Mouse (Mus musculus) myocyte (in vitro differentiated cells): ENCODE results near the gene Cyp17a1. TPM values are rescaled to one million over a fixed set of nuclear protein-coding genes. Genes with fewer than 3 reads are reported as not detected.

Source experiments
- H3K27me3 ChIP-seq: one replicate; pipeline ENCODE4 v1.6.1; 2011; ENCODE audit not compliant: control insufficient read depth, insufficient read depth, insufficient read length
- H3K36me3 ChIP-seq: one replicate; pipeline ENCODE4 v1.6.1; 2011; ENCODE audit not compliant: control insufficient read depth, insufficient read depth
- H3K4me2 ChIP-seq: one replicate; pipeline ENCODE4 v1.6.1; 2011; ENCODE audit warnings: low read depth, control low read depth
- H3K4me3 ChIP-seq: one replicate; pipeline ENCODE4 v1.5.1; 2011; ENCODE audit warnings: mild to moderate bottlenecking, control low read depth, moderate library complexity
- H3K79me2 ChIP-seq: one replicate; pipeline ENCODE4 v1.6.1; 2011; ENCODE audit not compliant: control insufficient read depth, insufficient read depth
- H3ac ChIP-seq: one replicate; pipeline ENCODE4 v1.6.1; 2011; ENCODE audit not compliant: control insufficient read depth, insufficient read length
- CEBPB ChIP-seq: IDR thresholded peaks from 2 replicates; pipeline ENCODE4 v1.6.1; 2011; ENCODE audit warnings: mild to moderate bottlenecking, moderate library complexity; ENCODE audit not compliant: poor library complexity, insufficient read depth, severe bottlenecking
- E2F4 ChIP-seq: IDR thresholded peaks from one replicate; pipeline ENCODE4 v1.6.1; 2011; ENCODE audit warnings: mild to moderate bottlenecking, control low read depth, moderate library complexity; ENCODE audit not compliant: insufficient read depth
- MAX ChIP-seq: IDR thresholded peaks from one replicate; pipeline ENCODE4 v1.6.1; 2011; ENCODE audit warnings: low read depth, mild to moderate bottlenecking, control low read depth
- MYOD1 ChIP-seq, 3 experiments: IDR thresholded peaks; one replicate each; pipeline ENCODE4 v1.6.1; 2011; ENCODE audit warnings: control low read depth in 2 of 3, low read depth in 2 of 3, mild to moderate bottlenecking in 2 of 3, moderate library complexity in 1 of 3; ENCODE audit not compliant: insufficient read length in 2 of 3, control insufficient read depth in 1 of 3
- MYOG ChIP-seq, 3 experiments: IDR thresholded peaks; one replicate each; pipeline ENCODE4 v1.6.1; 2011; ENCODE audit warnings: control low read depth in 2 of 3, low read depth in 2 of 3, mild to moderate bottlenecking in 2 of 3; ENCODE audit not compliant: insufficient read length in 2 of 3, control insufficient read depth in 1 of 3, insufficient read depth in 1 of 3
- POLR2A ChIP-seq: IDR thresholded peaks from one replicate; pipeline ENCODE4 v1.6.1; 2011; ENCODE audit warnings: low read depth, mild to moderate bottlenecking, control low read depth, moderate library complexity; ENCODE audit not compliant: insufficient read length
- POLR2AphosphoS2 ChIP-seq: IDR thresholded peaks from one replicate; pipeline ENCODE4 v1.6.1; 2011; ENCODE audit warnings: low read depth, control low read depth; ENCODE audit not compliant: insufficient read length
- REST ChIP-seq: IDR thresholded peaks from one replicate; pipeline ENCODE4 v1.6.1; 2011; ENCODE audit warnings: mild to moderate bottlenecking, control low read depth, moderate library complexity; ENCODE audit not compliant: insufficient read depth, insufficient read length
- SRF ChIP-seq: IDR thresholded peaks from one replicate; pipeline ENCODE4 v1.6.1; 2011; ENCODE audit warnings: low read depth; ENCODE audit not compliant: control insufficient read depth, insufficient read length
- TCF12 ChIP-seq: IDR thresholded peaks from one replicate; pipeline ENCODE4 v1.6.1; 2011; ENCODE audit warnings: mild to moderate bottlenecking, control low read depth; ENCODE audit not compliant: poor library complexity, insufficient read depth, severe bottlenecking
- TCF3 ChIP-seq: IDR thresholded peaks from one replicate; pipeline ENCODE4 v1.6.1; 2011; ENCODE audit warnings: low read depth, control low read depth; ENCODE audit not compliant: insufficient read length
- USF1 ChIP-seq: IDR thresholded peaks from one replicate; pipeline ENCODE4 v1.6.1; 2011; ENCODE audit warnings: low read depth, mild to moderate bottlenecking, control low read depth, moderate library complexity
- polyA plus RNA-seq: library from polyadenylated mRNA; unstranded; fragments of >200 nt; fragmentation: generic; extraction: Trizol; gene quantifications from one replicate; pipeline ENCODE4 v1.2.1, GENCODE M21; 2012; ENCODE audit warnings: missing spikeins

Cyp17a1 gene
- polyA plus RNA-seq, 1 experiment, result not detected

DNA sequence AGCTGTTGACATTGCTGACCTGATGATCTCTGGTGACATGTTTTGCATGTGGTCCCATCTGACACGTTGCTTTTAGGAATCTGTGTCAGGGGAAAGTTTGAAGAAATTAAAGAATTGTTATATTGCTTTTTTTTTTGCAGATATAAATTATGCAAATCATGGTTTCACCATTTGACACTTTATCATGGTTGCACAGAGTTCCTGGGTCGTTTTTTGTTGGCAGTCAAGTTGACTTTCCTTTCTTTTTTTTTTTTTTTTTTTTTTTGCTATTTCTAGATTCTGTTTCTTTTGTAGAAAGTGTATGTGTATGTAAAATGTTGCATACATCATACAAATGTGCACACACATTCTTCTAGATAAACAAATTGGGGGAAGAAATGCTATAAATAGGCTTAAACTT is 18.1 kb upstream of the Cyp17a1 start:
- Histone ChIP-seq H3K36me3 (no peaks in the 10 kb centered on the region), H3K4me3 (peak overlapping the region; percentile 37), H3ac (no peak overlapping the region), H3K27me3 (no peaks in the 10 kb centered on the region), H3K79me2 (no peaks in the 10 kb centered on the region), H3K4me2 (no peak overlapping the region)
- no peak for TF ChIP-seq CEBPB
- TF ChIP-seq E2F4, result no peak
- TF ChIP-seq MYOD1 (IDR thresholded peaks at IDR 0.05; ENCODE audit: control insufficient read depth in 1 of 3, insufficient read length in 2 of 3, low read depth in 2 of 3), result no peak
- TF ChIP-seq POLR2A, result no peak
- TF ChIP-seq TCF3, result no peak
- TF ChIP-seq SRF, result no peak
- no peak for TF ChIP-seq TCF12
- TF ChIP-seq POLR2AphosphoS2, result no peak
- TF ChIP-seq USF1, result no peak
- no peak for TF ChIP-seq REST

DNA sequence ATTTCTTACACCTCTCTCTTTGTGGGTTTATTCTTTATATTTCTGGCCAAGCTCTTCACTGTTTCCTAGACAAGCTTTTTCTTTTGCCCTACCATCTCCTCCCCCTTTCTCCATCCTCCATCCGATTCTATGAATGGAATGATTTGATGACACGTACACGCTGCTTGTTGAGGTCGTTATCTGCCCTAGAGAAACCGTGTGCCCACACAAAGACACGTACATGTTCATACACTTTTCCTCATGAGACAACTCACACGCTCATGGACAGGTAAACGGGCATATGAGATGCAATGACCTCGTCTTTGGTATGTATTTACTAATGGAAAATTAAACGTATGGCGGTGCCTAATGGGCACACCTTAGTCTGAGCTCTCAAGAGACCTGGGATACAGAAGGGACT is 17.4 kb upstream of the Cyp17a1 start:
- no peak for TF ChIP-seq TCF12
- no peak for TF ChIP-seq CEBPB
- TF ChIP-seq MAX, result no peak

DNA sequence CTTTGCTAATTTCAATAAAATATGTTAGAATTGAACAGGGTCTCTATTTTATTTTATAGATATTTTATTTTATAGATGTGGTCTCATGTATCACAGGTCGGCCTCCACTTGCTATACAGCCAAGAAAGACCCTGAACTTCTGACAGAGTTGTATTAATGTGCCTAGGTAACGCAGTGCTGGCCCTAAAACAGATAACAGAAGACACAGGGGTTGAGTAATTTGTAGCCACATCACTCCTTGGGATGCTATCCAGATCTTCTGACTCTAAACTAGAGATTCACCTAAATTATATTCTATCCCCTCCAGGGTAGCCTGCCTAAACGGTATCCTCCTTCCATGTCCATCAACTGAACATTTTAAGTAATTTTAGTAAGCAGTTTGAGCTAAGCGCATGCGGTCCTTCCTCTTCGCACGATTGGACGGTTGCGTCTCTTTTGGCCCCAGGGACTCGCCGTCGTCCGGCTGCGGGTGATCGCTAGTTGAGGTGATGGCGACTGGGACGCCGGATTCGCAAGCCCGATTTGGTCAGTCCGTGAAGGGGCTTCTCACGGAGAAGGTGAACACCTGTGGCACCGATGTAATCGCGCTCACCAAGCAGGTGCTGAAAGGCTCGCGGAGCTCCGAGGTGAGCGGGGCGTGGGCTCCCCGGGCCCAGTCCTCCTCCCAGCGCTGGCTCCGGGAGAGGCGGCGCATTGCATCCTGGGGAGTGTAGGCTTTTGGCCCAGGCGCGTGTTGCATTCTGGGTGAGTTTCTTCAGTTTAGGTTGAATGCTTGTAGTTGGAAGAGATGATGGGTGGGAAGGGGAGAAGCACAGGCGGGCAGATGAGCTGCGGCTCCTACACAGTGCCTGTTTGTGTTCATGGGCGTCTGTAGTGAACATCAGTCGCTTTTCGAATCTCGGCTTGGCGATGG is 16.7 kb upstream of the Cyp17a1 start, which contains the start of gene Borcs7:
Gene Borcs7, plus strand, starts transcription at position 447 of the 913 bp plus-strand sequence.
- Histone ChIP-seq H3K27me3 (no peaks in the 10 kb centered on the region), H3K36me3 (no peaks in the 10 kb centered on the region), H3K4me2 (peak within 1 kb of the TSS; percentile 98), H3K79me2 (no peaks in the 10 kb centered on the region), H3K4me3 (peak within 1 kb of the TSS; percentile 37), H3ac (peak within 1 kb of the TSS; percentile 30)
- peak; percentile 68 for TF ChIP-seq POLR2A
- peak; percentile 66 for TF ChIP-seq POLR2AphosphoS2
- no peak for TF ChIP-seq MYOG (IDR thresholded peaks at IDR 0.05; ENCODE audit: control insufficient read depth in 1 of 3, insufficient read depth in 1 of 3, insufficient read length in 2 of 3, low read depth in 2 of 3)

More for the DNA sequence above, 17.4 kb upstream of the Cyp17a1 start:
- Histone ChIP-seq H3K27me3 (no peaks in the 10 kb centered on the region), H3K4me2 (peak overlapping the region; percentile 98), H3K4me3 (peak overlapping the region; percentile 37), H3ac (peak overlapping the region; percentile 30), H3K79me2 (no peaks in the 10 kb centered on the region), H3K36me3 (no peaks in the 10 kb centered on the region)

DNA sequence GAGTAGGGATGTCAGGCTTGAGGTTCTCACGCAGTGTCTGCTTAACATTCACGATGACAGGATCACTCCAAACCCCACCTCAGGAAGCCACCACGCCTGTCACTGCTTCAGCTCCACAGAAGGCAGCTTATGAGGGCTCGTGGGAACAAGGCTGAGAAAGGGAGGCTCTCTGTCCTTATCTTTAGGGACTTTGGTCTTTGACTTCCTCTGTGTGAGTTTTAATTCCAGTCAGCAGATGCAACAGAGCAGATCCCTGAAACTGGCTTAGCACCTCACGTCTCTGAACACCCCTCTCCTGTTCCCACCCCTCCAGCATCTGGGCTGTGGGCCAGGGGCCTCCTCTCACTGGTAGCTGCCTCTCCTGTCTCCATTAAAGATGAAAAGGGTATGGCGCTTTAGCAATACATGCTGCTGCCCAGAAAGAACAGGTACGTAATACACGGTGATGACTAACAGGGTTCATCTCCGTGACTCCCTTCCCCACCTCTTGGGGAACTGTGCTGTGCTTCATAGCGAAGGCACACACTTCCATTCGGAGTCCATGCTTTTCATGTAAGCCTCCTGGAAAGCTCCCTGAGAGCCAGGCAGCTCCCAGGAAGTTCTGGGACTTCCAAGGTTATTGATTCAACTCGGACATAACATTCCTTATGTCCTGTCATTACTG is 6.9 kb upstream of the Cyp17a1 start:
- Histone ChIP-seq H3K27me3 (peaks cover 47% of the 10 kb centered on the region), H3ac (no peak overlapping the region), H3K4me3 (no peak overlapping the region), H3K79me2 (no peaks in the 10 kb centered on the region), H3K36me3 (no peaks in the 10 kb centered on the region), H3K4me2 (no peak overlapping the region)
- no peak for TF ChIP-seq MYOG (IDR thresholded peaks at IDR 0.05; ENCODE audit: control insufficient read depth in 1 of 3, insufficient read depth in 1 of 3, insufficient read length in 2 of 3, low read depth in 2 of 3)
- no peak for TF ChIP-seq CEBPB
- TF ChIP-seq POLR2A, result no peak
- no peak for TF ChIP-seq TCF3
- TF ChIP-seq SRF, result no peak
- TF ChIP-seq E2F4, result no peak
- TF ChIP-seq MYOD1 (IDR thresholded peaks at IDR 0.05; ENCODE audit: control insufficient read depth in 1 of 3, insufficient read length in 2 of 3, low read depth in 2 of 3), result no peak
- no peak for TF ChIP-seq MAX
- no peak for TF ChIP-seq POLR2AphosphoS2

DNA sequence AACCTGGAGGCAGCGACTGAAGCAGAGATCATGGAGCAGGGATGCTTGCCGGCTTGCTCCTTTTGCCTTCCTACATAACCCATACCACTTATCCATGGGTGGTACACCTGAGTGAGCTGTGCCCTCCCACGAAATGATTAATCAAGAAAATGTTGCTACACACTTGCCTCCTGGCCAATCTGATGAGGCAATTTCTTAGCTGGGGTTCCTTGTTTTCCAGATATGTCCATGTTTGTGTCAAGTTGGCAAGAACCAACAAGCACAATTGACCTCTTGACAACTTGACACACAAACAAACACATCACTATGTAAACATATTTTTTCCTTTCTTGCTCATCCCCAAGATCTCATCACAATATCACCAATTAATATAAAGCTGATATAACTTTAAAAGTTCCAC is 2.7 kb upstream of the Cyp17a1 start:
- Histone ChIP-seq H3K4me2 (no peak overlapping the region), H3K79me2 (no peaks in the 10 kb centered on the region), H3K27me3 (peaks cover 69% of the 10 kb centered on the region), H3K4me3 (no peak overlapping the region), H3ac (no peak overlapping the region), H3K36me3 (no peaks in the 10 kb centered on the region)
- no peak for TF ChIP-seq POLR2A
- no peak for TF ChIP-seq CEBPB
- no peak for TF ChIP-seq REST
